Mouse (Mus musculus) cortical plate, adult 2 months (tissue): Measurements from ENCODE around the gene Sgip1. TPM values are rescaled to one million over a fixed set of nuclear protein-coding genes. Genes with fewer than 3 reads are reported as not detected.

Experiments
- H3K27ac ChIP-seq: fragments of 200-500 bp; 2 replicates; pipeline ENCODE4 v1.5.1; 2012; ENCODE audit warnings: low read length, control low read depth, inconsistent platforms; ENCODE audit not compliant: insufficient read depth
- H3K4me1 ChIP-seq: fragments of 200-500 bp; 2 replicates; pipeline ENCODE4 v1.6.1; 2011; ENCODE audit warnings: low read length; ENCODE audit not compliant: control insufficient read depth, insufficient read depth
- H3K4me3 ChIP-seq: fragments of 200-500 bp; 2 replicates; pipeline ENCODE4 v1.5.1; 2011; ENCODE audit warnings: mild to moderate bottlenecking, low read length, control low read depth; ENCODE audit not compliant: insufficient read depth
- CTCF ChIP-seq: fragments of 200-500 bp; IDR thresholded peaks from 2 replicates; pipeline ENCODE4 v1.5.1; 2011; ENCODE audit warnings: mild to moderate bottlenecking, control low read depth, low read length; ENCODE audit not compliant: insufficient read depth; ENCODE audit errors: extremely low read depth
- POLR2A ChIP-seq: fragments of 200-500 bp; IDR thresholded peaks from 2 replicates; pipeline ENCODE4 v1.6.1; 2011; ENCODE audit warnings: mild to moderate bottlenecking, low read length, control low read depth; ENCODE audit not compliant: insufficient read depth; ENCODE audit errors: extremely low read depth
- polyA plus RNA-seq: library from polyadenylated mRNA; depleted of rRNA; stranded (reverse); fragments of >200 nt; gene quantifications from 2 replicates; pipeline ENCODE4 v1.2.3, GENCODE M21; 2012

Gene Sgip1
- polyA plus RNA-seq, 1 experiment, result 67.5 TPM

DNA sequence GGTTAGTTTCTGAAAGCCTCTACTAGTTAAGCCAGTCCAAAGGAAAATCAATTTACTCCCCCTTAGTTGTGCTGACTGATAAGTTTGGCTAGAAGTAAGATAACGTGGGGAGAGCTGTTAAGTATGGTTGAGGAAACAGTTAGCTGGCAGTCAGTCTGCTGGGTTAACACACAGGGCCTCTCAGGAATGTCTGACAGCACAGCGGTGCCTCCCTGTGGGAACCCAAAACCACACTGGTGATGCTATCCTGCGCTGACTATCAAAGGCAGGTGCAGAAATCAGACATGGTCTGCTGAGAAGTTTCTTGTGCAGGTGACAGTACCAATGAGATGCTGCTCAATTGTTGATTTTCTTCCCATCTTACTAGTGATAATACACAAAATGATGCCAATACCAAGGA, 223.1 kb downstream of the Sgip1 start:
- Histone ChIP-seq H3K27ac (no peak overlapping the region), H3K4me3 (no peak overlapping the region), H3K4me1 (no peaks in the 10 kb centered on the region)
- TF ChIP-seq CTCF (no peak), POLR2A (no peak)

DNA sequence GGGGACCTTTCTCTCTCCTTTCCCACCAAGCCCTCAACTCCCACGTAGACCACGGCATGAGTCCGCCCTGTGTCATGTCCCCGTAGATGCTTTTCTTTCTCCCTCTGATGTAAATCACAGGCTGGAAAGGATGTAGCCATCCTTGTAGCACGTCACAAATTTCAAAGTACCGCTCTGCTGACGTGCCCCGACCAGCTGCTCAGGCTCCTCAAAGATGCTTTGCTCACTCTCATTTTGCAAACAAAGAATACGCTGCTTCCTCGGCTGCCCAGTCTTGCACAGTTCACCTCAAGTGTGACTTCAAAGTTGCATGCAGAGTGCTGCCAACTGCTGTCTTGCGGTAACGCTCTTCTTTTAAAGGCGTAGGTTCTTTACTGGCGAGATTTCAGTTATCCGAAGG, 226.7 kb downstream of the Sgip1 start:
- no peak overlapping the region for H3K27ac ChIP-seq
- no peaks in the 10 kb centered on the region for H3K4me1 ChIP-seq
- H3K4me3 ChIP-seq, result no peak overlapping the region
- no peak for TF ChIP-seq POLR2A
- TF ChIP-seq CTCF, result no peak

DNA sequence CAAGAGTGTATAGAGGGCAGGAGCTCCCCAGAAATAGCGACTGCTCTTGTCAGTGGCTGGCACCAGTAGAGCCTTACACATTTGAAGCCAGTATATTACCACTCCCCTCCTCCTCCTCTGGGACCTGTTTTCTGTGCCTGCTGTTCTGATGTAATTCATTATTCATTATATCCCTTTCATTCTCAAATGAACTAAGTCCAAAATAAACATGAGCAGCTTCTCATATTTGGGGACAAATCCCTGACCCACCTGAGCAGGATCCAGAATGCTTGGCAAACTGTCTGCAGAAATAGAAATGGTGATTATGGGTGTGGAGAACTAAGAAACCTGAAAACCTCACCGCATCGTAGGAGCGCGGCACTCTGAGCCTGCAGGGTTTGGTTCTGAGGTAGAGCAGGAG, 228.5 kb downstream of the Sgip1 start:
- Histone ChIP-seq H3K4me3 (no peak overlapping the region), H3K27ac (no peak overlapping the region), H3K4me1 (no peaks in the 10 kb centered on the region)
- no peak for TF ChIP-seq CTCF

- Histone ChIP-seq H3K4me1 (no peaks in the 10 kb centered on the region), H3K27ac (no peak overlapping the region), H3K4me3 (no peak overlapping the region)
- TF ChIP-seq CTCF (no peak), POLR2A (no peak)
These were observed 230.1 kb downstream of the Sgip1 start for GRCm38 (mm10) chr4:102971159-102971558.

GRCm38 (mm10) chr4:102972071-102972470, 231.0 kb downstream of the Sgip1 start:
- TF ChIP-seq CTCF (no peak), POLR2A (no peak)
- H3K27ac ChIP-seq, result no peak overlapping the region
- H3K4me3 ChIP-seq, result no peak overlapping the region
- H3K4me1 ChIP-seq, result no peaks in the 10 kb centered on the region

DNA sequence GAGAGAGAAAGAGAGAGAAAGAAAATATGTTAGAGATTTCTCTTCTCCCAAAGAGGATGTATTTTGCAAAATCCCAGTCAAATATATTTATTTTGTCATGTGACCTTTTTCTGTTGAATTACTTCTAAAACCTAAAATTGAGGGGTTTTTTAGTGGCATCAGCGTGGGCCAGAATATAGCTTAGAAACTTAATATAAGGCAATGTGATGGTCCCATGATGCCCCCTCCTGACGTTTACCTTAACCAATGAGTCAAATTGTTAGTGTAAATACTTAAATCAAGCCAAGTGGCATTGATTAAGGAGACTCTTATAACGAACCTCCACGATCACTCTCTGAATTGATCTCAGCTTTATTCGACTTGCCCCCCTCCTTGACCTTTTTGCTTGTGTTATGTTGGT, 233.1 kb downstream of the Sgip1 start:
- no peaks in the 10 kb centered on the region for H3K4me1 ChIP-seq
- H3K4me3 ChIP-seq, result no peak overlapping the region
- H3K27ac ChIP-seq, result no peak overlapping the region
- TF ChIP-seq CTCF (no peak), POLR2A (no peak)

DNA sequence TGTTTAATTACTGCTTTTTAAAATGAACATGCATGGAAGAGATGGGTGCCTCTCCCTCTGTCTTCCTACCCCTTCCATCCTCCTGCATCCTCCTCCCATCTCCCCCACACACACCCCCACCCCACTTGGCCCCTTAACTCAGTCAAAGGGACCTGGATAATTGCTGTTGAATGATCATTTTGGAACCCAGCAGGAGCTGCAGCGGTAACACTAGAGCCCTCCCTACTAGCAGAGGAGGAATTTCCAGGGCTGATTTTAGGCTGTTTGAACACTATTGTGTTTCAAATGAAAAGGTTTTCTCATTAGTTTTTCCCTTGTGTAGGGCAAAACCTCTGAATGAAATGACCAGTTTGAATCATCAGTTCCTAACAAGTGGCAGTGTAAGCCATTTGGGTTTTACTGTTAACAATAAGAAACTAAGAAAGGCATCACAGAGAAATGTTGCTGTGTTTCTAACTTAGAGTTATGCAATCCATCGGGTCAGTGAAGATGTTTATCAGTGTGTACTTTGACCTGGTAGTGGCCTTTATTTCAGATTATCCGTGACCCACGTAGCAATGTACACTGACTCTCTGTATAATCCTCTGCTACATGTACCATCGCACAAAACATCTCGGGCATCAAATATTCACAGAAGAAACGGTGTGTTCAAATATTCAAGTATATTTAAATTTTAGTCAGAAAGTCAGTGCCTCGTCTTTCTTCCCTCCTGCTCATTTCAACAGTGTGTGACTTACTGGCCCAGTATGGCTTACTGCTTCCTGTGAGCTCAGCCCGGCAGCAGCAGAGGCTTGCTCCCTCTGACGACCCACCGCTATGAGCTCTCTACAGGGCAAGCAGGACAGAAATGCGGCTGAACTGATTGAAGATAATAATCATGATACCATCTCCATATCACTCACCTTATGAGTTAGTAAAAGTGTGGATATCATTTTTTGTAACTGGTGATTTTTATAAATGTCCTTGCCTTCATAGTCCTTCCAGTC, 235.5 kb downstream of the Sgip1 start:
- TF ChIP-seq CTCF (no peak), POLR2A (no peak)
- Histone ChIP-seq H3K4me1 (no peaks in the 10 kb centered on the region), H3K27ac (no peak overlapping the region), H3K4me3 (no peak overlapping the region)

GRCm38 (mm10) chr4:102977778-102978321, 236.8 kb downstream of the Sgip1 start:
- TF ChIP-seq CTCF, result no peak
- no peak for TF ChIP-seq POLR2A
- H3K27ac ChIP-seq, result no peak overlapping the region
- no peaks in the 10 kb centered on the region for H3K4me1 ChIP-seq
- peak overlapping the region; percentile 3 for H3K4me3 ChIP-seq

DNA sequence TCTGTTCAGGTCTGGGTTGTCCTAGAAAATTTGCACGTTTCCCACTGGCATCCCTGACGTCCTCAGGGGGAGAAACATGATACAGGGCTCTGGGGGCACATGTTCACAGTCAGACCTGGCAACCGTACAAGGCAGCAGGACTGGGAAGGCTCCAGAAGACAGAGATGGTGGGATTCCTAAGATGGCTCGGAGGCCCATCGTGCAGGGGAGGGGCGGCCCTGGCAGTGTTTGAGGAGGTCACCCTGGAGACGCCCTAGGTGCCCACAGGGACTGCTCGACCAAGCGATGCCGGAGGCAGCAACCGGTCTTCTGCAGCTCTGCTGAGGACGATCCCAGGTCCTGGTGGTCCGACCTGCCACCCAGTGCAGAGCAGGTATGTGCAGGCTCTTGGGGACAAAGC, 237.3 kb downstream of the Sgip1 start, which contains the start of gene Tctex1d1:
Tctex1d1 (plus strand) TSS at position 167 of the 400 bp plus-strand sequence.
- no peaks in the 10 kb centered on the region for H3K4me1 ChIP-seq
- no peak for TF ChIP-seq CTCF
- no peak for TF ChIP-seq POLR2A
- no peak within 1 kb of the TSS for H3K27ac ChIP-seq
- peak within 1 kb of the TSS; percentile 3 for H3K4me3 ChIP-seq

- Histone ChIP-seq H3K4me1 (no peaks in the 10 kb centered on the region), H3K4me3 (no peak overlapping the region), H3K27ac (no peak overlapping the region)
- TF ChIP-seq CTCF, result no peak
- no peak for TF ChIP-seq POLR2A
These were observed 238.3 kb downstream of the Sgip1 start for GRCm38 (mm10) chr4:102979385-102979784.
